Mouse (Mus musculus): ENCODE data around the gene Akr1b3.

Gene Akr1b3

GRCm38 (mm10) chr6:34258546-34258945 is 58.7 kb downstream of the Akr1b3 start:
- no peak for DNase-seq (ENCODE audit: low spot score in 2 of 2)
